Mouse (Mus musculus) G1E (cell line): Measurements from ENCODE around the gene Slc22a23. TPM values are rescaled to one million over a fixed set of nuclear protein-coding genes. Genes with fewer than 3 reads are reported as not detected.

Experiments
- ATAC-seq: 2 replicates; pipeline ENCODE4 v1.8.0; 2016; ENCODE audit warnings: mild to moderate bottlenecking; ENCODE audit not compliant: insufficient number of reproducible peaks, poor library complexity, low FRiP score, severe bottlenecking; ENCODE audit errors: extremely low read depth
- DNase-seq: peaks from one replicate; pipeline ENCODE4 v3.0.0; 2012; ENCODE audit warnings: low spot score
- H3K27me3 ChIP-seq: 2 replicates; pipeline ENCODE4 v1.6.1; 2012; ENCODE audit warnings: mild to moderate bottlenecking, low read length, inconsistent platforms; ENCODE audit not compliant: insufficient read depth
- H3K36me3 ChIP-seq: replicated peaks from 2 replicates; pipeline ENCODE3; 2012; ENCODE audit warnings: mild to moderate bottlenecking, inconsistent platforms
- H3K4me1 ChIP-seq: 2 replicates; pipeline ENCODE4 v1.6.1; 2012; ENCODE audit warnings: low read depth, low read length, inconsistent platforms, mixed read lengths; ENCODE audit not compliant: insufficient read depth
- H3K4me3 ChIP-seq: 2 replicates; pipeline ENCODE4 v1.5.1; 2012; ENCODE audit warnings: low read depth, mild to moderate bottlenecking, inconsistent platforms, low read length, moderate library complexity, mixed read lengths
- H3K9me3 ChIP-seq: replicated peaks from 2 replicates; pipeline ENCODE4 v1.6.1; 2012; ENCODE audit warnings: inconsistent platforms
- CTCF ChIP-seq: IDR thresholded peaks from 2 replicates; pipeline ENCODE4 v1.5.1; 2012; ENCODE audit warnings: low read depth, low read length, inconsistent platforms, mixed read lengths
- GATA1 ChIP-seq: IDR thresholded peaks from 2 replicates; pipeline ENCODE4 v1.6.1; 2012; ENCODE audit warnings: borderline replicate concordance, low read length, inconsistent platforms, mixed read lengths
- GATA2 ChIP-seq: IDR thresholded peaks from 2 replicates; pipeline ENCODE4 v1.6.1; 2012; ENCODE audit warnings: low read depth, low read length, inconsistent platforms, borderline replicate concordance
- POLR2AphosphoS5 ChIP-seq: IDR thresholded peaks from 2 replicates; pipeline ENCODE4 v1.6.1; 2012; ENCODE audit warnings: low read depth, low read length, inconsistent platforms; ENCODE audit not compliant: insufficient replicate concordance
- TAL1 ChIP-seq: conservative IDR thresholded peaks from 2 replicates; pipeline ENCODE4 v1.6.1; 2012; ENCODE audit warnings: low read depth, low read length, inconsistent platforms, mixed read lengths
- polyA plus RNA-seq: library from polyadenylated mRNA; stranded (reverse); fragments of >175 nt; gene quantifications from 2 replicates; pipeline ENCODE4 v1.2.3, GENCODE M21; 2012
- total RNA-seq, 2 experiments: library from RNA; stranded (forward) in 1 of 2; stranded (reverse) in 1 of 2; fragments of 200-1000 nt in 1 of 2; fragments of >200 nt in 1 of 2; fragmentation: Nextera tagmentation in 1 of 2; gene quantifications; 2 replicates each; pipeline ENCODE4 v1.2.3; 2014 to 2017

The Slc22a23 gene
- total and polyA plus RNA-seq, 3 experiments = 18.0 to 68.0 (median 43.8) TPM

DNA sequence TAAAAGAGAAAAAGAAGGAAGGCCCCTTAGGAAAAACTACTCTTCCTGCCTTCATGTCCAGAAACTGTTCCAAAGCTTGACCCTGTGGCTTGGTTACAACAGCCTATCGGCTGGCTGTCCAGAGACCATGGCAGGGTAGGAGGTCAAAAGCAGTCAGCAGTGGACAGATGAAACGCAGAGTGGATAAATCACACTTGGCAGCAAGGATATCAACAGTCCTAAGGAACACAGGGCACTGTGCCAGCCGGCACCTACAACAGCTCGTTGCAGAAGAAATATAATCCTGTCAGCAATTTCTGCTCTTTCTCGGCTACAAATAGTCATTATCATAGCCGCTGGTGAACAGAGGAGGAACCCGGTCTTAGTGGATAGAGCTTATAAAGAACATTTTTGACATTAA lies 122.0 kb downstream of the Slc22a23 start:
- ATAC-seq (no peak), DNase-seq (no peak)
- peaks cover 7% of the 10 kb centered on the region; the same call in 1 of the 2 replicates for H3K4me1 ChIP-seq
- H3K9me3 ChIP-seq = no peaks in the 10 kb centered on the region
- peaks cover 76% of the 10 kb centered on the region for H3K36me3 ChIP-seq
- TF ChIP-seq GATA2 (no peak), TAL1 (no peak), POLR2AphosphoS5 (no peak), GATA1 (no peak), CTCF (no peak)
- H3K27me3 ChIP-seq = no peaks in the 10 kb centered on the region
- H3K4me3 ChIP-seq = no peak overlapping the region

DNA sequence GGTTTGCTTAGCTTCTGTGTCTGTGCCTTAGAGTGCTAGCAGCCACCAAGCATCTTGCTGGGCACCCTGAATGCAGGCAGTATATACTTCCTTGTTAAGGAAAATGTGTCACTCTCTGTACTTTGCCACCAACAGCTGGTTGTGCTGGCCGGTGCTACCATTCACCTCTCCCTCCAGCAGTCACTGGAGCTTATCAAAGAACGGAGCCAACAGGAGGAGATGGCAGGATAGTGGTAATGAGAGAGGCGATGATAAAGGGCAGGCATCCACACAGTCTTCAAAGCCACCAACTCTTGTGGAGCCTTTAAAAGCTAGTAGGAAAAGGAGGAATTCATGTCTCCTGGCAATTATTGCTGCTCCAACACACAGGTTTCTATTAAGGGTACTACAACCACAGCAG lies 125.3 kb downstream of the Slc22a23 start:
- peaks cover 83% of the 10 kb centered on the region for H3K36me3 ChIP-seq
- DNase-seq (no peak), ATAC-seq (no peak)
- TF ChIP-seq TAL1 (no peak), GATA2 (no peak), GATA1 (no peak), CTCF (no peak), POLR2AphosphoS5 (no peak)
- H3K4me3 ChIP-seq = no peak overlapping the region
- no peaks in the 10 kb centered on the region for H3K4me1 ChIP-seq
- no peaks in the 10 kb centered on the region for H3K27me3 ChIP-seq
- no peaks in the 10 kb centered on the region for H3K9me3 ChIP-seq

DNA sequence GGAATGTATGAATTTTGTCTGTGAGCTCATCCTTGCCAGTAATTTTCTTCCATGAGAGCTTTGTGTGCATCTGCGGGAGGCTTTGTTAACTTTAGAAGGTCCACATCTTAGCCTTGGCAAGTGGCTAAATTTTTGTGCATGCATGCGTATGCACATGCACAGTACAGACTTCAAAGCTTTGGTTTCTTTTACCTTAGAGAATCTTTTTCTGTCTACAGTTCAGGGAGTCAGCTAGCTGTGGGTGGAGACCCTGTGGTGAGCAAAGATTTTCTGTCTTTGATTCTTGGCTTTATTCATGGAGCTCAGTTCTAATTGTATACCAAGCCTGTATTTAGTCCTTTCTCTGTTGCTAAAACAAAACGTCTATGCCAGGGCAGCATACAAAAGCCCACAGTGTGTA lies 126.2 kb downstream of the Slc22a23 start:
- Histone ChIP-seq H3K36me3 (peaks cover 84% of the 10 kb centered on the region), H3K4me1 (no peaks in the 10 kb centered on the region), H3K9me3 (no peaks in the 10 kb centered on the region), H3K4me3 (no peak overlapping the region), H3K27me3 (no peaks in the 10 kb centered on the region)
- ATAC-seq (no peak), DNase-seq (no peak)
- no peak for TF ChIP-seq GATA2
- no peak for TF ChIP-seq GATA1
- TF ChIP-seq POLR2AphosphoS5 = no peak
- TF ChIP-seq TAL1 = no peak
- no peak for TF ChIP-seq CTCF

DNA sequence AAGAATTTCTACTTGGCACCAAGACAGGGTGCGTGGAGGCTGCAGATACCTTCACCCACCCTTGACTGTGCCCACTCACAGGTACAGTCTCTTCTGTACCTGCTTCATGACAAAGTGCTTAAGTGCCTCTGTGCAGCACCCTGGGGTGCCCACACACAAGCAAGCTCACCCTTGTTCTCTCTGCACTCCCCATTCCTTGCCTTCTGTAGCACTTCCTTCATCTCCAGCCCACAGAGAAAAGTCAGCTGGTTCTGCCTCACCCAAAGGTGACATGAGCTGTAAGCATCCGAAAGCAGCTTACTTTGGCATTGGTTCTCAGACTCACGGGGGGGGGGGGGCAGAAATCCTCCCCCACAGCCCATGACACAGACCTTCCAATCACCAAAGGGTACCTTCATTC lies 130.1 kb downstream of the Slc22a23 start:
- no peaks in the 10 kb centered on the region for H3K9me3 ChIP-seq
- peaks cover 87% of the 10 kb centered on the region for H3K36me3 ChIP-seq
- DNase-seq (no peak), ATAC-seq (no peak)
- H3K27me3 ChIP-seq = no peaks in the 10 kb centered on the region
- H3K4me1 ChIP-seq = no peaks in the 10 kb centered on the region
- no peak overlapping the region for H3K4me3 ChIP-seq
- TF ChIP-seq TAL1 (no peak), CTCF (no peak), POLR2AphosphoS5 (no peak), GATA2 (no peak), GATA1 (no peak)

DNA sequence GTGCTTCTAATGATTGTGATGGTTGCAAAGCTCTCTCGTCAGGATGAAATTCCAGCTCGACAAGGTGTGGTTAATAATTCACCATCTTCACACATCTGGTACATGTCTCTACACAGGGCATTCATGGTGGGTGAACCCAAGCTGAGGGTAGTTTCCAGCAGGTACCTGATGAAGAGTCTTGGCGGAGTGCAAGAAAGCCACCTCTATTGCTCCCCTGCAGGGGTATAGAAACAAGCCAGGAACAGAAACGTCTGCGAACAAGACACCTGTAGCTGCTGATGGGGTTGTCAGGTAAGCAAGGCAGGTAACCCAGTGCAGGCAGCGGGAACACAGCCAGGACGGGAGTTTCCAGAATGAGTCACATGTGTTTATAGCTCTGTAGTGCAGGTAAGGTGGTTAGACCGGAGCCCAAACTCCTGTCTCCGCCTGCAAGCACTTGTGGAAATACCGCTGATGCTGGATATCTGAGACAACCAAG lies 132.2 kb downstream of the Slc22a23 start:
- DNase-seq = no peak
- TF ChIP-seq GATA2 = no peak
- TF ChIP-seq CTCF = no peak
- no peak for TF ChIP-seq TAL1
- no peak for TF ChIP-seq GATA1
- no peak for TF ChIP-seq POLR2AphosphoS5
- H3K36me3 ChIP-seq = peaks cover 81% of the 10 kb centered on the region

DNA sequence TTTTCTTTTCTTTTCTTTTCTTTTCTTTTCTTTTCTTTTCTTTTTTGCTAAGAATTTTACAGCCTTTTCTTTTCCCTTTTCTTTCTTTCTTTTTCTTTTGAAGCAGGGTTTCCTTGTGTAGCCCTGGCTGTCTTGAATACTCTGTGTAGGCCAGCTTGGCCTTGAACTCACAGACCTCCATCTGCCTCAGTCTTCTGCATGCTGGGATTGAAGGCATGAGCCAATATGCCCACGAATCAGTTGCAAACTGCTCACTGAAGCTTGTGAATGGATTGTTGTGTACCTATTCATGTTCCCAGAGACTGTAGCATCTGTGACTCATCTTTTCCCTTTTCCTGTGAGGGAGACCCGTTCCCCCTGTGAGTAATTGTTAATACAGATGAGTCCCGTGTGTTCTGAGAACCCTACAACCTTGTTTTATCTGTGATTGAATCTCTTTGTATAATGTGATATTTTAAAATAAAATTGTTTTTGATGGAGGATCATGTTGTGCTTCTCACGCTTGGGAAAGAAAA lies 133.7 kb downstream of the Slc22a23 start:
- no peaks in the 10 kb centered on the region for H3K4me1 ChIP-seq
- peaks cover 76% of the 10 kb centered on the region for H3K36me3 ChIP-seq
- no peaks in the 10 kb centered on the region for H3K27me3 ChIP-seq
- no peaks in the 10 kb centered on the region for H3K9me3 ChIP-seq
- no peak for ATAC-seq
- no peak overlapping the region for H3K4me3 ChIP-seq
- no peak for DNase-seq
- TF ChIP-seq POLR2AphosphoS5 = no peak
- TF ChIP-seq GATA1 = no peak
- TF ChIP-seq CTCF = no peak
- TF ChIP-seq GATA2 = no peak
- no peak for TF ChIP-seq TAL1

More for the DNA sequence above, 132.2 kb downstream of the Slc22a23 start:
- Histone ChIP-seq H3K9me3 (no peaks in the 10 kb centered on the region), H3K4me3 (no peak overlapping the region), H3K4me1 (no peaks in the 10 kb centered on the region), H3K27me3 (no peaks in the 10 kb centered on the region)
- ATAC-seq = no peak
